Mouse (Mus musculus): ENCODE measurements around the gene Serinc5. TPM values are rescaled to one million over a fixed set of nuclear protein-coding genes. Genes with fewer than 3 reads are reported as not detected.
"Not testable (repeated sequence)": the region's sequence is repeated elsewhere in the genome, so short reads cannot be mapped to it uniquely, and the experiment has no call there.

Serinc5 gene
- polyA plus RNA-seq, 1 experiment = 19.7 TPM

DNA sequence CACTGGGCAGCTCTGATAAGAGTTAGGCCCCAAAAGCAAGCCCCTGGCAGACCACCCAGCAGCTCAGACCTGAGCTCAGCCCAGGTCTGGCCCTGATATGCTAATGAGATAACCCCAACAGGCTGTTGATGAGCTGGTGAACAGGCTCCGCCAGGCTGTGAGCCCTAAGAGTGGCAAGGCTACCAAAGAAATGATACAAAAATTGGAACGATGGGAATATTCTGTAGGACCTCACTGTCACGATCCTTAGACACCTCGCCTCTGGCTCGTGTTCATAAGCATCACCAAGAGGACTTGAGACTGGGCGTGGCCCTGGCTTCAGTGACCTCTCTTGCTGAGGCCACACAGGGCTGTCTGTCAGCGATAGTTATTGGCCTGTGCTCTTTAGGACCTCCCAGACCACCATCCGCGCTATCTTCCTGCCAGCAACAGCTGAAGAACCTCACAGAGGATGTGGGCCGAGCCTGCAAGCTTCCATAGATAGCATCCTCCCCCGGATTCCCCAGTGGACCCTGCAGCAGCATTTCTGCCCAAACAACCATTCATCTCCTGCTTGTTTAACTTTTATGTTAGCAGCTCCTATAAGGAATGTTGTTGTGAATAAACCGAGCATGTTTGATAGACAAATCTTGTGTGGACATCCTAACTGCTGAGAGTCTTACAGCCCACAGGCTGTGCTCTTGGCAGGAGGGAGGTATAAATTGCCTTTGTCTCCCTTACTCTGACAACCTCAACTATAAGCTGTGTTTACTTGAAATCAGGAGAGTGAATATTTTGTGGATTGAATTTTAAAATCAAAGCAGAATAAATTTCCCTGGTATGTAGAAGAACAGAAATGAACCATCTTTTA is 17.9 kb upstream of the Serinc5 start:
- Histone ChIP-seq H3K36me3 (ENCODE audit: control insufficient read depth, insufficient read depth, low read length, poor library complexity, severe bottlenecking) (no peaks in the 10 kb centered on the region), H3K27me3 (ENCODE audit: control insufficient read depth, insufficient read depth, low read length, poor library complexity, severe bottlenecking) (no peaks in the 10 kb centered on the region), H3K9ac (ENCODE audit: low read depth, poor library complexity, severe bottlenecking) (no peak overlapping the region), H3K9me3 (replicated peaks; ENCODE audit: control insufficient read depth, insufficient read depth, low read length, poor library complexity, severe bottlenecking) (peaks cover 10% of the 10 kb centered on the region), H3K4me1 (ENCODE audit: control insufficient read depth, insufficient read depth, low read length) (no peaks in the 10 kb centered on the region), H3K27ac (ENCODE audit: insufficient read depth, low read length) (no peak overlapping the region), H3K4me3 (ENCODE audit: low read depth, low read length) (no peak overlapping the region)
- TF ChIP-seq CTCF (IDR thresholded peaks at IDR 0.05; ENCODE audit: low read depth, low read length) = no peak
- TF ChIP-seq EP300 (IDR thresholded peaks at IDR 0.05; ENCODE audit: insufficient read depth, low read depth, low read length) = no peak
- no peak for TF ChIP-seq POLR2A (IDR thresholded peaks at IDR 0.05; ENCODE audit: insufficient read depth, low read length)

DNA sequence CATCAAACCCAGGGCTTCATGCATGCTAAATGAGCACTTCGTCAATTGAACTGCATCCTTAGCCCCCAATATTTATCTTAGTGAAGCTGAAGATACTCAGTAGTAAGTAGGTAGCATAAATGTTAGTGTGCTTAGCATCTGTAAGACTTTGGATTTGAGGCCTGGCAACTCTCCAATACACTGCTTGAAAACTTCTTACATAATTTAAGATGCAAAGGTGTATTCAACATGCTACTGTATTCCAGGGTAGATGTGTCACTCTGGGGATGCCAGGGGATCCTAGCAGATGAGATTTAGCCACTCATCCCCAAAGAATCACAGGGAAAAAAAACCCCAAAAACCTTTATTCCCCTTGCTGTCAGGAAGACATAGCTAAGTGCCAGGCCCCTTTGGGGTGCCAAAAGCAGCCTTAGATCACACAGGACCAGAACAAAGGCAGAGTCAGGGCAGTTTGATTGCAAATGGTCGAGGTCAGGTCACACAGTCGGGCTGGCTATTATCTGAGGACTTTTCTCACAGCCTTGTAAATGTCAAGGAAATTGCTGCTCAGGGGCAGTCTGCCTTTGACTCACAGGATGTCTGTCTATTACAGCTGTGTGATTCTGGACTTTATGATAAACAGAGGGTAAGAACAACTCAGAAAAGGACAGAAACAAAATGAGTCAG is 17.0 kb upstream of the Serinc5 start:
- H3K9ac ChIP-seq (ENCODE audit: low read depth, poor library complexity, severe bottlenecking) = no peak overlapping the region
- no peak overlapping the region for H3K27ac ChIP-seq (ENCODE audit: insufficient read depth, low read length)
- TF ChIP-seq EP300 (IDR thresholded peaks at IDR 0.05; ENCODE audit: insufficient read depth, low read depth, low read length) = no peak
- TF ChIP-seq POLR2A (IDR thresholded peaks at IDR 0.05; ENCODE audit: insufficient read depth, low read length) = no peak
- TF ChIP-seq CTCF (IDR thresholded peaks at IDR 0.05; ENCODE audit: low read depth, low read length) = no peak
- no peaks in the 10 kb centered on the region for H3K4me1 ChIP-seq (ENCODE audit: control insufficient read depth, insufficient read depth, low read length)
- H3K36me3 ChIP-seq (ENCODE audit: control insufficient read depth, insufficient read depth, low read length, poor library complexity, severe bottlenecking) = no peaks in the 10 kb centered on the region
- no peak overlapping the region for H3K4me3 ChIP-seq (ENCODE audit: low read depth, low read length)
- H3K27me3 ChIP-seq (ENCODE audit: control insufficient read depth, insufficient read depth, low read length, poor library complexity, severe bottlenecking) = no peaks in the 10 kb centered on the region
- peaks cover 14% of the 10 kb centered on the region for H3K9me3 ChIP-seq (replicated peaks; ENCODE audit: control insufficient read depth, insufficient read depth, low read length, poor library complexity, severe bottlenecking)

DNA sequence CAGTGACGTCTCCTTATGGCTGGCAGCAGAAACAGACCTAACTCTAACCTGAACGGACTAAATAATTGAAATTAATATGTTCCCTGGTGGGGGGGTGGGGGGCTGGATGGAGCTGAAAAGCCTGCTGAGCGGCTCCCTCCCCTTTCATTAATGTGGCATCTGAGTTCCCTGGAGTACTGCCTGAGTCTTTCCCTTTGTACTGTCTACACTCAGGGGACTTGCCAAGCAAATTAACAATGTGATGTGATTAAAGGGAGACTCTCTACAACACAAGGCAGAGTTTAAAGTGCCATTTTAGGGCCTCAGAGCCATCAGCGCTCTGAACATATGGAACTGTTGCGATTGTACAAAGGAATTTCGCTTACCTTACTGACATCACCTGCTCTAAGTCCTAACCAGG is 16.4 kb upstream of the Serinc5 start:
- no peak for TF ChIP-seq CTCF (IDR thresholded peaks at IDR 0.05; ENCODE audit: low read depth, low read length)
- TF ChIP-seq POLR2A (IDR thresholded peaks at IDR 0.05; ENCODE audit: insufficient read depth, low read length) = no peak
- TF ChIP-seq EP300 (IDR thresholded peaks at IDR 0.05; ENCODE audit: insufficient read depth, low read depth, low read length) = no peak
- Histone ChIP-seq H3K9me3 (replicated peaks; ENCODE audit: control insufficient read depth, insufficient read depth, low read length, poor library complexity, severe bottlenecking) (peaks cover 14% of the 10 kb centered on the region), H3K4me3 (ENCODE audit: low read depth, low read length) (no peak overlapping the region), H3K27me3 (ENCODE audit: control insufficient read depth, insufficient read depth, low read length, poor library complexity, severe bottlenecking) (no peaks in the 10 kb centered on the region), H3K9ac (ENCODE audit: low read depth, poor library complexity, severe bottlenecking) (no peak overlapping the region), H3K36me3 (ENCODE audit: control insufficient read depth, insufficient read depth, low read length, poor library complexity, severe bottlenecking) (no peaks in the 10 kb centered on the region), H3K27ac (ENCODE audit: insufficient read depth, low read length) (no peak overlapping the region), H3K4me1 (ENCODE audit: control insufficient read depth, insufficient read depth, low read length) (no peaks in the 10 kb centered on the region)

DNA sequence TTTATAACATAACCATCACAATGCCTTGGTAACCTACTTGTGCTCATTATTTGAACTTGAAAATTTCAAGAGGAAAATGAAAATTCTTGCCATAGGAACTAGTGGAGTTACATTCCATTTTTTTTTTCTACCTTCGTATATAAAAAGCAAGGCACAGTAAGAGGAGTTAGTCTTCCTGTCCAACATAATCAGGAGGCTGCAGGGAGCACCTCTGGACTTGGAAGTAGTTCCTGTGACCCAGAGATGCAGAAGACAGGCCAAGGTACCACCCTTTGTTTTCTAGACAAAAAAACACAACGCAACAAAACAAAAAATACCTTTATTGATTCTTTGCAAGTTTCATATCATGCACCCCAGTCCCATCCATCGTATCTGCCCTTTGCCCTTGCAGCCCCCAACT is 16.0 kb upstream of the Serinc5 start:
- H3K9me3 ChIP-seq (replicated peaks; ENCODE audit: control insufficient read depth, insufficient read depth, low read length, poor library complexity, severe bottlenecking) = peaks cover 14% of the 10 kb centered on the region
- H3K4me3 ChIP-seq (ENCODE audit: low read depth, low read length) = no peak overlapping the region
- H3K4me1 ChIP-seq (ENCODE audit: control insufficient read depth, insufficient read depth, low read length) = no peaks in the 10 kb centered on the region
- no peaks in the 10 kb centered on the region for H3K27me3 ChIP-seq (ENCODE audit: control insufficient read depth, insufficient read depth, low read length, poor library complexity, severe bottlenecking)
- no peak for TF ChIP-seq POLR2A (IDR thresholded peaks at IDR 0.05; ENCODE audit: insufficient read depth, low read length)
- TF ChIP-seq CTCF (IDR thresholded peaks at IDR 0.05; ENCODE audit: low read depth, low read length) = no peak
- no peak for TF ChIP-seq EP300 (IDR thresholded peaks at IDR 0.05; ENCODE audit: insufficient read depth, low read depth, low read length)
- H3K27ac ChIP-seq (ENCODE audit: insufficient read depth, low read length) = no peak overlapping the region
- H3K9ac ChIP-seq (ENCODE audit: low read depth, poor library complexity, severe bottlenecking) = no peak overlapping the region
- no peaks in the 10 kb centered on the region for H3K36me3 ChIP-seq (ENCODE audit: control insufficient read depth, insufficient read depth, low read length, poor library complexity, severe bottlenecking)

- H3K4me1 ChIP-seq (ENCODE audit: control insufficient read depth, insufficient read depth, low read length) = no peaks in the 10 kb centered on the region
- no peaks in the 10 kb centered on the region for H3K36me3 ChIP-seq (ENCODE audit: control insufficient read depth, insufficient read depth, low read length, poor library complexity, severe bottlenecking)
Observed at GRCm38 (mm10) chr13:92595424-92595823, 15.5 kb upstream of the Serinc5 start.

GRCm38 (mm10) chr13:92605306-92605705 is 5.6 kb upstream of the Serinc5 start:
- H3K4me3 ChIP-seq (ENCODE audit: low read depth, low read length); H3K27ac ChIP-seq (ENCODE audit: insufficient read depth, low read length); H3K36me3 ChIP-seq (ENCODE audit: control insufficient read depth, insufficient read depth, low read length, poor library complexity, severe bottlenecking); H3K4me1 ChIP-seq (ENCODE audit: control insufficient read depth, insufficient read depth, low read length); H3K9me3 ChIP-seq (replicated peaks; ENCODE audit: control insufficient read depth, insufficient read depth, low read length, poor library complexity, severe bottlenecking); H3K27me3 ChIP-seq (ENCODE audit: control insufficient read depth, insufficient read depth, low read length, poor library complexity, severe bottlenecking); H3K9ac ChIP-seq (ENCODE audit: low read depth, poor library complexity, severe bottlenecking): not testable (repeated sequence)

More at GRCm38 (mm10) chr13:92595424-92595823, 15.5 kb upstream of the Serinc5 start:
- H3K4me3 ChIP-seq (ENCODE audit: low read depth, low read length) = no peak overlapping the region
- no peak overlapping the region for H3K9ac ChIP-seq (ENCODE audit: low read depth, poor library complexity, severe bottlenecking)
- H3K9me3 ChIP-seq (replicated peaks; ENCODE audit: control insufficient read depth, insufficient read depth, low read length, poor library complexity, severe bottlenecking) = peaks cover 14% of the 10 kb centered on the region
- no peak for TF ChIP-seq CTCF (IDR thresholded peaks at IDR 0.05; ENCODE audit: low read depth, low read length)
- no peak for TF ChIP-seq POLR2A (IDR thresholded peaks at IDR 0.05; ENCODE audit: insufficient read depth, low read length)
- TF ChIP-seq EP300 (IDR thresholded peaks at IDR 0.05; ENCODE audit: insufficient read depth, low read depth, low read length) = no peak
- H3K27me3 ChIP-seq (ENCODE audit: control insufficient read depth, insufficient read depth, low read length, poor library complexity, severe bottlenecking) = no peaks in the 10 kb centered on the region
- H3K27ac ChIP-seq (ENCODE audit: insufficient read depth, low read length) = no peak overlapping the region
